Mouse (Mus musculus) myocyte (in vitro differentiated cells): ENCODE results near the gene Zic1.

Experiments used
- CEBPB ChIP-seq: IDR thresholded peaks from 2 replicates; pipeline ENCODE4 v1.6.1; 2011; ENCODE audit warnings: mild to moderate bottlenecking, moderate library complexity; ENCODE audit not compliant: poor library complexity, insufficient read depth, severe bottlenecking
- E2F4 ChIP-seq: IDR thresholded peaks from one replicate; pipeline ENCODE4 v1.6.1; 2011; ENCODE audit warnings: mild to moderate bottlenecking, control low read depth, moderate library complexity; ENCODE audit not compliant: insufficient read depth
- MAX ChIP-seq: IDR thresholded peaks from one replicate; pipeline ENCODE4 v1.6.1; 2011; ENCODE audit warnings: low read depth, mild to moderate bottlenecking, control low read depth
- MYOD1 ChIP-seq, 3 experiments: IDR thresholded peaks; one replicate each; pipeline ENCODE4 v1.6.1; 2011; ENCODE audit warnings: control low read depth in 2 of 3, low read depth in 2 of 3, mild to moderate bottlenecking in 2 of 3, moderate library complexity in 1 of 3; ENCODE audit not compliant: insufficient read length in 2 of 3, control insufficient read depth in 1 of 3
- MYOG ChIP-seq, 3 experiments: IDR thresholded peaks; one replicate each; pipeline ENCODE4 v1.6.1; 2011; ENCODE audit warnings: control low read depth in 2 of 3, low read depth in 2 of 3, mild to moderate bottlenecking in 2 of 3; ENCODE audit not compliant: insufficient read length in 2 of 3, control insufficient read depth in 1 of 3, insufficient read depth in 1 of 3
- POLR2A ChIP-seq: IDR thresholded peaks from one replicate; pipeline ENCODE4 v1.6.1; 2011; ENCODE audit warnings: low read depth, mild to moderate bottlenecking, control low read depth, moderate library complexity; ENCODE audit not compliant: insufficient read length
- POLR2AphosphoS2 ChIP-seq: IDR thresholded peaks from one replicate; pipeline ENCODE4 v1.6.1; 2011; ENCODE audit warnings: low read depth, control low read depth; ENCODE audit not compliant: insufficient read length
- REST ChIP-seq: IDR thresholded peaks from one replicate; pipeline ENCODE4 v1.6.1; 2011; ENCODE audit warnings: mild to moderate bottlenecking, control low read depth, moderate library complexity; ENCODE audit not compliant: insufficient read depth, insufficient read length
- TCF12 ChIP-seq: IDR thresholded peaks from one replicate; pipeline ENCODE4 v1.6.1; 2011; ENCODE audit warnings: mild to moderate bottlenecking, control low read depth; ENCODE audit not compliant: poor library complexity, insufficient read depth, severe bottlenecking
- TCF3 ChIP-seq: IDR thresholded peaks from one replicate; pipeline ENCODE4 v1.6.1; 2011; ENCODE audit warnings: low read depth, control low read depth; ENCODE audit not compliant: insufficient read length
- USF1 ChIP-seq: IDR thresholded peaks from one replicate; pipeline ENCODE4 v1.6.1; 2011; ENCODE audit warnings: low read depth, mild to moderate bottlenecking, control low read depth, moderate library complexity

- TF ChIP-seq TCF12 (no peak), REST (no peak), POLR2A (no peak), POLR2AphosphoS2 (no peak), TCF3 (no peak), MAX (no peak), USF1 (no peak), MYOD1 (IDR thresholded peaks at IDR 0.05; ENCODE audit: control insufficient read depth in 1 of 3, insufficient read length in 2 of 3, low read depth in 2 of 3) (no peak), MYOG (IDR thresholded peaks at IDR 0.05; ENCODE audit: control insufficient read depth in 1 of 3, insufficient read depth in 1 of 3, insufficient read length in 2 of 3, low read depth in 2 of 3) (no peak), E2F4 (no peak), CEBPB (no peak)
Measured at GRCm38 (mm10) chr9:91373811-91374575, 8.4 kb upstream of the Zic1 start.
